Mouse (Mus musculus) adrenal gland, postnatal 36 days (tissue): ENCODE results near the gene D630039A03Rik. TPM values are rescaled to one million over a fixed set of nuclear protein-coding genes. Genes with fewer than 3 reads are reported as not detected.
"Not testable (repeated sequence)": the region's sequence is repeated elsewhere in the genome, so short reads cannot be mapped to it uniquely, and the experiment has no call there.

Source experiments
- DNase-seq, 2 experiments: peaks; one replicate each; pipeline ENCODE4 v3.0.0; 2021; ENCODE audit warnings: mixed read lengths in 1 of 2
- total RNA-seq, 2 experiments: library from RNA; stranded (reverse); gene quantifications; 2 replicates each; pipeline ENCODE4 v1.2.3; 2021

The D630039A03Rik gene
- total RNA-seq, 2 experiments from 2014 or later: 9.8 to 15.0 TPM

DNA sequence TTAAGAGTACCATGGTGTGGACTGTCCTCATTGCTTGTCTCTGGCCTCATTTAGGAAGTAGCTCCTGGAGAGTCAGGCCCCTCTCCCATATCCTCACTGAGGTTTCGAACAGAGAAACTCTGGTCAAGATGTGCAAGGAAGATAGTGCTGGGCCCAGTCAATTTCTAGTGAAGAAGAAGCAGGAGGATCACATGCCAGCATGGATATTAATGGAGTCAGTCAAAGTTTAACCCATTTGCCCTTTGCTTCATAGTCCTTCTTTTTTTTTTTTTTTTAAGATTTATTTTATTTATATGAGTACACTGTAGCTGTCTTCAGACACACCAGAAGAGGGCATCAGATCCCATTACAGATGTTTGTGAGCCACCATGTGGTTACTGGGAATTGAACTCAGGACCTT, 27.1 kb downstream of the D630039A03Rik start:
- not testable (repeated sequence) for DNase-seq

DNA sequence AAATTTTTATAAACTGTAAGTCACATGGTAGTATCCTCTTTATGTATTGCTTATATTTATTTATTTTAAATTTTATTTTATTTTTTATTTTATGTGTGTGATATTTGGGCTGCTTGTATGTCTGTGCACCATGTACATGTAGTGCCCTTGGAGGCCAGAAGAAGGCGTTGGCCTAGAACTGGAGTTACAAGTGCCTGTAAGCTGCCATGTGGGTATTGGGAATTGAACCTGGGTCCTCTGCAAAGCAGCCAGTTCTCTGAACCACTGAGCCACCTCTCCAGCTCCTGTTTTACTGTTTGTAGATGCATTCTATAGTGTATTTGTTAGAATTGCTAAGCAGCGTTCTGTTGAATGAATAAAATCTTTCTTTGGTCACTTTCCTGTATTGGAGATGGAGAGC, 27.9 kb downstream of the D630039A03Rik start:
- no peak for DNase-seq

DNA sequence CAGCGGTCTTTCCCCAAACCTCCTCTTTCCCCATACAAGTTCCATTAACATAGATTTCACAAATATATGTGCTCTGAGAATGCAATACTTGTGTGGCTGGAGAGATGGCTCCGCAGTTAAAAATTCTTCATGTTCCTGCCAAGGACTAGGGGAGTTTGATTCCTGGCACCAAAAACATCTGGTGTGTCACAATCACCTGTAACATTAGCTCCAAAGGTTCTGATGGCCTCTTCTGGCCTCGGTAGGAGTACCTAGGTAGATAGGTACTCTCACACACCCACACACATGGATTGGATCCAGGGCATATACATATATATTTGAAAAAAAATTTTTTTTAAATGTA, 29.2 kb downstream of the D630039A03Rik start:
- DNase-seq: no peak

DNA sequence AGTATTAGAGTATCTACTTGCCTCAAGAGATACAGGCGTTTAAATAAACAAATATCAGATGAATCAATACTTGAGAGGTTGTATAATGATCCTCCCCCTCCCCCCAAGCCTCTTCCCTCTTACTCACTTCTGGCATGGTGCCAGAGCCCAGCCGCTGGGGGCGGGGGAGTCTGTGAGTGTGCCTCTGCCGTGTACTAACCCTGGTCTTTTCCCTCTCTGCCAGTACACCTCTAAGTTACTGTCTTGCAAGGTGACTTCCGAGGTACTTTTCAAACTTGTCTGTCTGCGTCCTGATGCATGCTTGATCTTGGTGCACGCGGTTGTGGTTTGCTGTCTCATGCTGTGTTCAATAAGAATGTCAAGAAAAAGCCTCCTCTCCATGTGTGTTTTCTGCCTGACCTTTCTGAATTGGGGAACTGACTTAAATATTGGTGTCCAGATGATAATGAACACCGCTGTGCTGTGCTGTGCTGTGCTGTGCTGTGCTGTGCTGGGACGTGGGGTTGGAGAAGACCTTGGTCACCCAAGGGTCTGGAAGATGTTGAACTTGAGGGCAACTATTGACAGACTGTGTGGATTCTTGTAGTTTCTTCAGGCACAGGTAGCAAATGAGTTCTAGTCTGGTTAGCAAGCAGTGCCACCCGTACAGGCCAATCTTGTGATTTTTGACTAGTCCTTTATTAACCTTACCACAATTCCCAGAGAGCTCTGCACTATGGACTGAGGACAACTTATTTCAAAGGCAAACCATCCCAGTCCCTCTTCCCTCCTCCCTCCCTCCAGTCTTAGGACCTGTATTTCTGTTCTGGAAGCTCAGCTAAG, 29.8 kb downstream of the D630039A03Rik start:
- DNase-seq: peak; percentile 85 to 87

DNA sequence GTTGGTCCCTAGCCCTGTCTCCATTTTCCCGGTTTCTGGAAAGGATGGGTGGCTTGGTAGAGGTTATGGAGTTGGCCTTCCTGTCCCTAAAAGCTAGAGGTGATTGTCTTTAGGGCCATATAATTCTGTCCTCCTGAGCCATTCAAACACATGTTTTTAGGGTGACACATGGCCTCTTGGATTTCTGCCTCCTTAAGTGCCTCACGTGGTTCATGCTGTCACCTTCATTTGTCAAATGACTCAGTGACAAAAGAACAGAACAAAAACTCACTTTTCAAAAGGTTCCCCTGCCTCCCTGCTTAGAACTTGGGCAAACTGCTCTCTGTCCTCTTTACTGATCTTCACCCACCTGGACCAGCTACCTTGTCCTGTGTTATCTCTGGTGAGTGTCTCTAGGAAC, 30.9 kb downstream of the D630039A03Rik start:
- DNase-seq: peak; percentile 44 to 65

DNA sequence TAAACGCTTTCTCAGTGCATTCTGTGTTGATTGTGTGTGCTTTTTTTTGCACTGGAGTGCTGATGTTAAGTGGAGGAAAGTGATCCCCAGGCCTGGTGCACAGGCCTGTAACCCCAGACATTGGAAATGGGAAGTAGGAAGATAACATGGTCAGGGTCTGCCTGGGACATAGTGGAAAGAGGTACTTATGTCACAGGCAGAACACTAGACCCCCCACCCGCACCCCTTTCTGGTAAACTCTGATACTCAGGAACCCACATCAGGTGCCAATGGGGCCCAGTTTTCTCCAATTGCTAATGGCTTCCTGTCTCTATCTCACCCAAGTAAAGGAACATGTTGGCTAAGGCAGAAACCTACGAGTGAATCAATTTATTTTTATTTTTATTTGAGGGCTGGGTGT, 31.6 kb downstream of the D630039A03Rik start:
- no peak for DNase-seq

DNA sequence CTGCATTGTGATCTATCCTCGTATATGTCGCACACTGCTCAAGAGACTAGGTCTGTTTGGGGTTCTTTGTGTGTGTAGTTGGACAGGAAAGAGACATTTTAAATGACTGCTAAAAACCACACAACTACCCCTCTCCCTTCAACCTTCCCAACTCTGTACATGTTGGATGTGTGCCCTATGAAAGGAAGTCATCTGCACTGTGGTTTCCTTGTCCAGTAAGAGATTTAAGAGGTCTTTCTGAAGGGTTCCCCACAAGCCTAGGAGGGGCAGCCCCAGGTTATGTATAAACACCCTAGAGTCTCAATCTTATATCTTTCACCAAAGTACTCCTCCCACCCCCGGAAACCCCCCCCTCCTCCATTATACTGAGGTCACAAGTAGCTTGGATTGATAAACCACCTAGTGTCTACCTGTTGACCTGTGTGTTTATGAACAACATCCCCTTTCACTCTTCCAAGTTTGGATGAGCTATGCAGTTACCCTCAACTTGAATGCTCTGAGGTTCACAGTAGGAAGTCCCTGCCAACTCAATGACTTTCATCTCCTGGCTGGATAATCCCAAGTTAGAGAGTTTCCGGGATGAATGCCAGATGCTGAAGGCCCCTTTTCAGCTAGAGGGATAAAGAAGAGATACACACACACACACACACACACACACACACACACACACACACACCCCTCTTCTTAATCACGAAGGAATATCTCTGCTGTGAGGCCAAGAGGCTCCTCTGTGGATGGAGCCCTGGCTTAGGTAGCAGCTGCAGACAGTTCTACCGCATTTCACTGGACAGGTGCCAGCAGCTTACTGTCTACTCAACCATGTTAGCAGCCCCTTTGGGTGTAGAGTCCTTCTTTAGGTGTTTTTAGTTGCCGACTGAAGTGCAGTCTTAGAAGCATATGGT, 32.3 kb downstream of the D630039A03Rik start:
- peak; percentile 47 to 59 for DNase-seq

GRCm38 (mm10) chr4:57879804-57880357, 36.2 kb downstream of the D630039A03Rik start:
- peak; percentile 82 to 86 for DNase-seq

DNA sequence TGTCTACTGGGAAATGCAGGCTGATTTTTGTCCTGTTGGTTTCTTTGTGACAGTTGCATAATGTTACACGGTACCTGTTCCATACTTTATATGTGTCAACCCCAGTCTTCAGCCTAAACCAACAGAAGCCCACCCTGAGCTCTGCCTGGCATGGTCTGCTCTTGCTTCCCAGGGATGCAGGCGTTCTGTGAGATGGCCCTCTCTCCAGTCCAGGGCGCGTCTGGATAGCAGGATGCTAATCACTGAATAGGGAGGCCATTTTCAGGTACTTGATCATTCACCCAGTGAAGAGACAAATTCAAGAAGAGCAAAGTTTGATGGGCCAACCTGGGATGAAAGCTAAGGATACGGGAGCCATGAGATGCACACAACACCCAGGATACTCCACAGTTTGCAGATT, 37.0 kb downstream of the D630039A03Rik start:
- DNase-seq: no peak

DNA sequence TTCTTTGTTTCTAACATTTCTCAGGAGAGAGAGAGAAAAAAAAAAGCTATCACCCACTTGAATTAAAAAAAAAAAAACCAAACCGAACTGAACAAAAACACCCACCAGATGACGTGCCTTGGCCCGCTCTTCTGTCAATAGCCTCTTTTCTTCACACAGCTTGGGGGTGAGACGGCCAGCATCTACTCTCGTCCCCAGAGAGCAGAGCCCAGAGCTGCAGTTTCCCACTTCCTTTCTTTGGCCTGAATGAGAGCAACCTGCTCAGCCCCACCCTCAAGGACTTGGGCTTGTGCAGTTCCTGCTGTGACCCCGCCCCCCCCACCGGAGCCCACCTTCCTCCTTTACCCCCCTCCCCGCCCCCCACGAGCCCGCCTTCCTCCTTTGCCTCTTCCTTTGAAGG, 48.6 kb downstream of the D630039A03Rik start:
- DNase-seq: no peak

- DNase-seq: no peak
Observed at GRCm38 (mm10) chr4:57866990-57867389, 49.1 kb downstream of the D630039A03Rik start.

DNA sequence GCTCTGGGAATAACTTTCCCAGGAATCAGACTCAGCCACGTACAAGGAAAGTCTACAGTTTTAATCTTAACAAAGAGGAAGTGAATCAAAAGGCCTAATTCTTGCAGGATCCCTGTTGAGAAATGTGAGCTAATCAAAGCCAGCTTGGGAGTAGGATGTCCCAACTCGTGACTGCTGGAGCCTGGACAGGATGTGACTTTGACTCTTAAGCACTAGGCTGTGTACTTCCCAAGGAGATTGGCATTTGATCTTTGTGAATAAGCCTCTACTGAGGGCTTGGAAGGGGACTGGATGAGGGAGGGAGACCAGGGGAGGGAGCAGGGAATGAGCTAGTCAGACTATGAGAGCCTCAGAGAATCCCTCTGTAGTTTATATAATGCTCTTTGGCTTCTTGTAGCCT, 50.0 kb downstream of the D630039A03Rik start:
- DNase-seq: no peak

DNA sequence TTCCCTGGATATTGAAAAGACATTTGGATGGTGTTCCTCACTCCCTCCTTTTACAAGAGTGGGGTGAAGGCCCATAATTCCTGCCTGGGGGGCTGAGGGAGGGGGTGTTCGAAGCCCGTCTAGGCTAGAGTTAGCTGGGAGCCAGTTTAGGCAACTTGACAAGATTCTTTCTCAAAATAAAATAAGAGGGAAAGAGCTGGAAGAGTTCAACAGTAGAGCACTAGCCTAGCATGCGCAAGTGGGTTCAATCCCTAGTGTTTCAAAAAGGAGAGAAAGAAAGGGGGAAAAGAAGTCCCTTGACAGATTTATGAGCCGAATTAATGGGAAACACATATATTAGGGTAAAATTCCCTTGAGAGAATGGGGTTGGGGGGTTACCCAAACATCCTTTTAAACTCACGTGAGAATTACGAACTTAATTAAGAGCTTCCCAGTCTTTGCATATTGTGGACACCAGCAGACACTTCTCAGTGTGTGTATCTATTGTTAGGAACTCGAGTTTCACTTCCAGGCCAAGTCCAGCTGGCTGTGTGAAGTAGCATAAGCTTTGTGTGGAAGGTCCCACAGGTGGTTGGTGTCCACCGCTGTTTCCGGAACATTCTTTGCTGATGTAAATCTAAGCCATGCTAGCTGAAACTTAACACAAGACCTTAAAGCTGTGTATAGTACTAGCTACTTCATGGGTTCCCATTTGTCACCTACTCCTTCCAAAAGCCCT, 53.7 kb downstream of the D630039A03Rik start:
- no peak for DNase-seq

- no peak for DNase-seq
Observed at GRCm38 (mm10) chr4:57861856-57862255, 54.2 kb downstream of the D630039A03Rik start.

DNA sequence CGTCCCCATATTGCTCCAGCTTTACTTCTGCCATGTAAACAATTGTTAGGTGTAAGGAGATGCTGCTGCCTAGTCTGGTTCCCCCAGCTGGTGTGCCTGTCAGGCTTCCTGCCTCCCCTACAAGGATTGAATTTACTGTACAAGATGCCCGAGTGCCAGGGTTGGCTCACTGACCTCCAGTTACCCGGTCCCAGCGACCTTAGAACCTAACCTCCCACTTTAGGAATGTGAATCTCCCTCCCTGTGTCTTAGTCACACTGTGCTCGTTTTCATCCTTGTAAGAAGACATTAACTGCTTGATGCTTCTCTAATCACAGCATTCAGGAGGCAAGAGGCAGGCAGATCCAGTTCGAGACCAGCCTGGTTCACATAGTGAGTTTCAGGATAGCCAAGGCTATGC, 54.9 kb downstream of the D630039A03Rik start:
- DNase-seq: no peak

DNA sequence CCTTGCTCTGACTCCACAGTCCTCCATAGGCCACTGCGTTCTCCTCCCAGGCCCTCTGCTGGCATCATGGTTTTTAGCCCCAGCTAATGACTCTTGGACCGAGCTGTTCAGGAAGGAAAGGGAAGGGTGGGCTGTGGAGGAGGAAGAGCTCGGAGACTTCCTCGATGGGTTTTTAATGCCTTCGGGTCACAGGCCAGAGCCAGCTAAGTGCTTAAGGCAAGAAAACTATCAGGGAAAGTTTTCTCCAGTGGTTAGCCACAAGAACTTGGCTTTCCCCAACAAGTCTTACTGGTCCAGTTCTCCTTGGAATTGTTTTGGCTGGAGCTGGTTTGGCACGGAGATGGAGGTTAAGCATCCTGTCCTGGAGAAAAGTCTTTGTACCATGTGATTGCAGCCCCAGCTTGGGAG, 55.9 kb downstream of the D630039A03Rik start:
- DNase-seq: peak in 1 of 2 experiments; percentile 51

Other genes starting within 250 kb of the D630039A03Rik start
- gene Akap2, start 198.6 kb downstream of the D630039A03Rik start, total RNA-seq: 100 to 1,000 TPM; 156 to 161 TPM
- 100 to 1,000 TPM; 327 to 337 TPM for gene Txn1, start 40.1 kb upstream of the D630039A03Rik start, total RNA-seq
- not detected for gene Txndc8, start 92.8 kb upstream of the D630039A03Rik start, total RNA-seq